Mouse (Mus musculus) hindbrain, embryonic 15.5 days (tissue): ENCODE measurements around the gene Il4ra. TPM values are rescaled to one million over a fixed set of nuclear protein-coding genes. Genes with fewer than 3 reads are reported as not detected.

ENCODE experiments used
- ATAC-seq: fragments of 200-750 bp; cut with Nextera tagmentation; 2 replicates; pipeline ENCODE4 v1.8.0; 2017; ENCODE audit warnings: low read depth, moderate number of reproducible peaks, moderate TSS enrichment; ENCODE audit not compliant: low FRiP score
- H3K27ac ChIP-seq: fragments of 300-500 bp; sonication (generic); replicated peaks from 2 replicates; pipeline ENCODE4 v1.5.1; 2015; ENCODE audit warnings: mild to moderate bottlenecking, inconsistent platforms
- H3K27me3 ChIP-seq: fragments of 300-500 bp; sonication (generic); 2 replicates; pipeline ENCODE4 v1.6.1; 2015; ENCODE audit warnings: control low read depth, inconsistent platforms
- H3K36me3 ChIP-seq: fragments of 300-500 bp; sonication (generic); 2 replicates; pipeline ENCODE4 v1.6.1; 2015; ENCODE audit warnings: control low read depth, inconsistent platforms
- H3K4me1 ChIP-seq: fragments of 300-500 bp; sonication (generic); replicated peaks from 2 replicates; pipeline ENCODE4 v1.6.1; 2015; ENCODE audit warnings: control low read depth, inconsistent platforms
- H3K4me2 ChIP-seq: fragments of 300-500 bp; sonication (generic); 2 replicates; pipeline ENCODE4 v1.6.1; 2015; ENCODE audit warnings: moderate library complexity, mild to moderate bottlenecking, inconsistent platforms
- H3K4me3 ChIP-seq: fragments of 300-500 bp; sonication (generic); 2 replicates; pipeline ENCODE4 v1.5.1; 2015; ENCODE audit warnings: mild to moderate bottlenecking, inconsistent platforms
- H3K9ac ChIP-seq: fragments of 300-500 bp; sonication (generic); 2 replicates; pipeline ENCODE4 v1.6.1; 2015; ENCODE audit warnings: inconsistent platforms
- H3K9me3 ChIP-seq: fragments of 300-500 bp; sonication (generic); 2 replicates; pipeline ENCODE4 v1.6.1; 2016; ENCODE audit warnings: control low read depth, inconsistent platforms
- WGBS: fragments of 180-500 bp; shearing (Covaris S2); methylation state at CpG from one replicate; pipeline ENCODE4 v1.1.7; 2015; 5-methylcytosine and 5-hydroxymethylcytosine counted together
- polyA plus RNA-seq: library from polyadenylated mRNA; unstranded; fragments of >200 nt; fragmentation: Nextera tagmentation; extraction: Ambion mirVana; gene quantifications from 2 replicates; pipeline ENCODE4 v1.2.1, GENCODE M21; 2015

Il4ra gene
- polyA plus RNA-seq, 1 experiment from 2014 or later = 4.8 TPM

- 0 out of 2 replicates have a peak, but pooled peaks cover 5% of the 10 kb centered on the region for H3K27me3 ChIP-seq
- H3K4me2 ChIP-seq = peak overlapping the region; percentile 92
- WGBS = 81% methylated on average over 11 of the region's 11 CpGs
- H3K9ac ChIP-seq = no peak overlapping the region
- H3K4me1 ChIP-seq = peaks cover 15% of the 10 kb centered on the region
- H3K36me3 ChIP-seq = no peaks in the 10 kb centered on the region
- no peak overlapping the region for H3K27ac ChIP-seq
- peak overlapping the region; percentile 50 for H3K4me3 ChIP-seq
- no peaks in the 10 kb centered on the region for H3K9me3 ChIP-seq
- no peak for ATAC-seq
Measured at GRCm38 (mm10) chr7:125552851-125553555, 1.1 kb downstream of the Il4ra start.

GRCm38 (mm10) chr7:125553653-125554428, 1.9 kb downstream of the Il4ra start:
- no peak overlapping the region for H3K9ac ChIP-seq
- H3K27me3 ChIP-seq = 0 out of 2 replicates have a peak, but pooled peaks cover 5% of the 10 kb centered on the region
- no peak overlapping the region for H3K27ac ChIP-seq
- H3K4me3 ChIP-seq = no peak overlapping the region
- no peak for ATAC-seq
- WGBS = 82% methylated on average over 13 of the region's 13 CpGs
- H3K9me3 ChIP-seq = no peaks in the 10 kb centered on the region
- no peaks in the 10 kb centered on the region for H3K36me3 ChIP-seq
- H3K4me1 ChIP-seq = peaks cover 20% of the 10 kb centered on the region
- no peak overlapping the region for H3K4me2 ChIP-seq

GRCm38 (mm10) chr7:125554456-125555114, 2.7 kb downstream of the Il4ra start:
- H3K4me3 ChIP-seq = no peak overlapping the region
- WGBS = 90% methylated on average over 9 of the region's 9 CpGs
- no peak for ATAC-seq
- H3K27ac ChIP-seq = no peak overlapping the region
- no peaks in the 10 kb centered on the region for H3K9me3 ChIP-seq
- no peak overlapping the region for H3K4me2 ChIP-seq
- H3K4me1 ChIP-seq = peaks cover 23% of the 10 kb centered on the region
- no peak overlapping the region for H3K9ac ChIP-seq
- 0 out of 2 replicates have a peak, but pooled peaks cover 5% of the 10 kb centered on the region for H3K27me3 ChIP-seq
- no peaks in the 10 kb centered on the region for H3K36me3 ChIP-seq

- Histone ChIP-seq H3K4me3 (no peak overlapping the region), H3K36me3 (no peaks in the 10 kb centered on the region), H3K9me3 (no peaks in the 10 kb centered on the region), H3K27me3 (0 out of 2 replicates have a peak, but pooled peaks cover 1% of the 10 kb centered on the region), H3K9ac (no peak overlapping the region), H3K27ac (no peak overlapping the region), H3K4me2 (no peak overlapping the region), H3K4me1 (peaks cover 24% of the 10 kb centered on the region)
- no peak for ATAC-seq
- WGBS = 81% methylated on average over 7 of the region's 7 CpGs
Measured at GRCm38 (mm10) chr7:125555351-125555872, 3.5 kb downstream of the Il4ra start.

- Histone ChIP-seq H3K27ac (no peak overlapping the region), H3K9me3 (no peaks in the 10 kb centered on the region), H3K4me1 (peaks cover 23% of the 10 kb centered on the region), H3K4me2 (no peak overlapping the region), H3K27me3 (no peaks in the 10 kb centered on the region), H3K4me3 (no peak overlapping the region), H3K9ac (no peak overlapping the region), H3K36me3 (no peaks in the 10 kb centered on the region)
- ATAC-seq = no peak
- WGBS = 80% methylated on average over 4 of the region's 4 CpGs
Measured at GRCm38 (mm10) chr7:125556096-125556495, 4.2 kb downstream of the Il4ra start.

DNA sequence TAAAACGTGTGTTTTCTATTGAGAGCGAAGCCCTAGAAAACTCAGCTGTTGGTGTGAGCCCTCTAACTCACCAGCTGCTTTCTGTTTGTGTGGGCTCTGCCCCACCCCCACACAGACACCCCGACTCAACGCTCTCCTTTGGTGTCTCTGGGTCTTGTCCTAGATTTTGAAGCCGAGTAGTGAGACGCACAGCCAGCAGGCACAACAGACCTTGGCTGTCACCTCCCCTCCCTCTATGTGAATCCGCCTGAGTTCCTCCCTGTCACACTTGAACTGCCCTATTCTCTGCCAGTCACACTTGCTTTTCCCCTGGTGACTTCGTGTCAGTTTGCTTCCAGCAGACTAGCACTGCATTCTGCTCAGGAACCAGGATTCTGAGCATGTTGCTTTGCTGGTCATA, 4.9 kb downstream of the Il4ra start:
- no peaks in the 10 kb centered on the region for H3K36me3 ChIP-seq
- H3K9ac ChIP-seq = no peak overlapping the region
- H3K27me3 ChIP-seq = no peaks in the 10 kb centered on the region
- 57% methylated on average over 8 of the region's 8 CpGs for WGBS
- no peak overlapping the region for H3K4me2 ChIP-seq
- no peak for ATAC-seq
- no peaks in the 10 kb centered on the region for H3K9me3 ChIP-seq
- H3K27ac ChIP-seq = no peak overlapping the region
- H3K4me1 ChIP-seq = peaks cover 15% of the 10 kb centered on the region
- no peak overlapping the region for H3K4me3 ChIP-seq

GRCm38 (mm10) chr7:125558401-125558945, 6.6 kb downstream of the Il4ra start:
- H3K4me3 ChIP-seq = no peak overlapping the region
- no peak overlapping the region for H3K9ac ChIP-seq
- H3K27ac ChIP-seq = no peak overlapping the region
- no peaks in the 10 kb centered on the region for H3K36me3 ChIP-seq
- WGBS = 38% methylated on average over 4 of the region's 4 CpGs
- ATAC-seq = no peak
- H3K27me3 ChIP-seq = no peaks in the 10 kb centered on the region
- H3K4me2 ChIP-seq = no peak overlapping the region
- H3K9me3 ChIP-seq = no peaks in the 10 kb centered on the region
- H3K4me1 ChIP-seq = 0 out of 2 replicates have a peak, but pooled peaks cover 10% of the 10 kb centered on the region

DNA sequence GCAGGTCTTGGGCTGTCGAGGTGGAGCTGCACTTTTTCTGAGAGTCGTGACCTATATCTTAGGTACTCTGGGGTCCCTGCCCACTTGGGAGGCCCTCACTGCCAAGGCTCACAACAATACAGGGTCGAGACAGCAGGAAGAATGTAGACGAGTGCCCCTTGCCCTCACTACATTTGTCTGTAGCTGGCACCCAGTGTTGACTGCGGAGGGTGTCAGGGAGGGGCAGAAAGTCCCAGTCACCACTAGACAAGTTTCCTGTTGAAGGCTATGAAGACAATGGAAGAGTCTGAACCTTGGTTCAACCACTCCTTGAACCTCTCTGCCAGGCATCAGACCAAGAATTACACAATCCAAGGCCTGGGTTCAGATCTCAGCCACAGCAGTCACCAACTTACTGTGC, 7.1 kb downstream of the Il4ra start:
- ATAC-seq = no peak
- H3K9ac ChIP-seq = no peak overlapping the region
- WGBS = 56% methylated on average over 5 of the region's 5 CpGs
- H3K36me3 ChIP-seq = no peaks in the 10 kb centered on the region
- H3K4me2 ChIP-seq = no peak overlapping the region
- 0 out of 2 replicates have a peak, but pooled peaks cover 10% of the 10 kb centered on the region for H3K4me1 ChIP-seq
- no peaks in the 10 kb centered on the region for H3K9me3 ChIP-seq
- H3K27me3 ChIP-seq = no peaks in the 10 kb centered on the region
- H3K4me3 ChIP-seq = no peak overlapping the region
- no peak overlapping the region for H3K27ac ChIP-seq

DNA sequence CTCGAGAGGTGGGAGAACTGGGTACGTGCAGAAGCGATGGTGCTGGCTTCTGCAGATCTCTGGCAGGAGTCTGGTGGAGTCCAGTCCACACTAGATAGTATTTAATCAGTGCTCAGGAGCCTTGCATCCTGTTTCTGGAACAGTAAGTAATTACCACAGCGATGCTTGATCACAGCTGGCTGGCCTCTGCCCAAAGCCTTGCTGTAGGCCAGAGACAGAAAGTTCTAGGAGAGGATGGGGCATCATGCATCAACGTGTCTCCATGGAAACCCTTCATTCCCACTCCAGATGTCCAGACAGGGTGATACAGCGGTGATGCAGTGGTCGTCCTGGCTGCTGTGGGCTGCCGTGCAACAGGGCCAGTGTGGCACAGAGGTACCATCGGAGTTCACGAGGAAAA, 7.6 kb downstream of the Il4ra start:
- 86% methylated on average over 10 of the region's 10 CpGs for WGBS
- Histone ChIP-seq H3K9ac (no peak overlapping the region), H3K4me1 (0 out of 2 replicates have a peak, but pooled peaks cover 10% of the 10 kb centered on the region), H3K4me3 (no peak overlapping the region), H3K4me2 (no peak overlapping the region), H3K9me3 (no peaks in the 10 kb centered on the region), H3K27ac (no peak overlapping the region), H3K27me3 (no peaks in the 10 kb centered on the region), H3K36me3 (no peaks in the 10 kb centered on the region)
- ATAC-seq = no peak

DNA sequence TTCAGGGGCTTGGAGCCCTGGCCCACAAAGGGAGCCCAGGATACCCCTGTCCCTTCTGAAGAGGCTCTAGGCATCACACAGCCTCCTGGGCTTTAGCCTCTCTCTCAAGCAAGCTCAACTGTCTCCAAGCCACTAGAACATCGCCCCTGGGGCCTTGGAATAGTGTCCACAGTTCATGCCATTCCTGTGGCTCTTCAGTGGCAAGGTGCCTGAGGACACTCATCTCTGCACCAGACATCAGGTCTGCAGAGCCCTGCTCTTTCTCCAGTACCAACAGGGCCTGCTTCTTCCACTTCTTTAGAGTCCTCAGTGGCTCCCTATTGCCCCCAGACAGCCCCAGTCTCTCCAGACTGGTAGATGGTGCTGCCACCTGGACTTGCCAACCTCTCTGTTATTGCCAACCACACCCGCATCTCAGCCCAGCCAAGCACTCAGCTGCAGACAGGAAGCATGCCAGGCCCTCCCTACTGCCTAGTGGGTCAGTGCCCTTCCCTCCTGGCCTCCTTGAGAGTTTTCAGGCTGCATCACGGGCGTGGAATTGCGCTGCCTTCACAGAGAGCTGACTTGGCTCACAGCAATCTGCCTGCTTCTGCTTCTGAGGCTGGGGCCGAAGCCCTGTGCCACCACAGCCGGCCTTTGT, 8.3 kb downstream of the Il4ra start:
- H3K4me1 ChIP-seq = 0 out of 2 replicates have a peak, but pooled peaks cover 10% of the 10 kb centered on the region
- H3K36me3 ChIP-seq = no peaks in the 10 kb centered on the region
- no peaks in the 10 kb centered on the region for H3K9me3 ChIP-seq
- no peak overlapping the region for H3K4me2 ChIP-seq
- H3K9ac ChIP-seq = no peak overlapping the region
- no peak for ATAC-seq
- WGBS = 76% methylated on average over 7 of the region's 7 CpGs
- H3K27me3 ChIP-seq = no peaks in the 10 kb centered on the region
- H3K4me3 ChIP-seq = no peak overlapping the region
- H3K27ac ChIP-seq = no peak overlapping the region

DNA sequence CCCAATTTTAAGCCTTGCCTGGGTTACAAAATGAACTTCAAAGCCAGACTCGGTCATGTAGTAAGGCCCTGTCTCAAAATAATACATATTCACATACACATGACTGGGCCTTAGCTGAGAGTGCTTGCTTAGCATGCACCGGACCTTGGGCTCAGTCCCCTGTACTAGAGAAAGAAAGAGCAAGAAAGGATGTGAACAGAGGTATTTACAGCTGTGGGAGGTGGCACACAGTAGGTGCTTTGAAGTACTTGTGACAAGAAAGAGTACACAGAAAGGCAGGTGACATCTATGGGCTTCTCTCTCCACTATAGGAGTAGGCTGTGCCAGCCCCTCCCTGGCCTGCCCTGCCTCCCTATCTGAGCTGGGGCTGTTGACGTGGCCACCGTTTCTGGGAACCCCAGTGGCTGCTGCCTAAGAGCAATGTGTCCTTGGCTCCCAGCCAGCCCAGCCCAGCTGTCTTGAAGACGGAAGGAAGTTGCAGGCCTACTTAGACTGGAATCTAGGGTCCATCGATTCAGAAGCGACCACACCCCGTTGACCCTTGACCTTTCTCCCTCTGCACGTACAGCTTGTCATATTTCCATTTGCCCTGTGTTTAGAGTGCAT, 9.3 kb downstream of the Il4ra start:
- Histone ChIP-seq H3K27me3 (no peaks in the 10 kb centered on the region), H3K36me3 (no peaks in the 10 kb centered on the region), H3K9me3 (no peaks in the 10 kb centered on the region), H3K4me2 (no peak overlapping the region), H3K4me1 (0 out of 2 replicates have a peak, but pooled peaks cover 10% of the 10 kb centered on the region), H3K4me3 (no peak overlapping the region), H3K27ac (no peak overlapping the region), H3K9ac (no peak overlapping the region)
- no peak for ATAC-seq
- 64% methylated on average over 9 of the region's 9 CpGs for WGBS
